Comparison of ENCODE assay signal across 16 mouse cellular contexts in the genomic region with DNA sequence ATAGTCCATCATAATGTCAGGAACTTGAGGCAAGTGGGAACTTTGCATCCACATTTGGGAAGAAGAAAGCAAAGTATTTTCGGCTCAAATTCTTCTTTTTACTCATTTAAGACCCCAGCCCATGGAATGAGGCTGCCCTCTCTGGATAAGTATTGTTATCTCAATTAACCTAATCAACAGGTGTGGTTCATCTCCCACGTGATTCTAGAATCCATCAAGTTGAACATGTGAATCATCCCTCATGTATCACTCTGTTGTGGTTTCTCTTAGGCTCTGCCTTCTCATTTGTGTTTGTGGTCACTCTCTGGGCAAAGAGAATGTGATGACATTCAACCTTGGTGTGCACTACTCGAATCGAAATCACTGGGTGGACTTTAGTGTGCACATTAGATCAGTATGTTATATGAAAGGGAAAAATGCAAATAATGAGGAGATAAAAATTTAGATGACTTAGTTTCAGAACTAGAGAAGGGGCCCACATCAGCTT. TPM values are rescaled to one million over a fixed set of nuclear protein-coding genes. Genes with fewer than 3 reads are reported as not detected.
"Had no signal": no experiment of that assay in that cellular context is flagged by ENCODE, and none has a peak within 500 bp of the region (broad histone marks: within the 10 kb centered on the region; RNA-seq: fewer than 3 reads in every experiment).

No protein-coding gene starts in this region.

- H3K27ac ChIP-seq: midbrain, embryonic 10.5 days; midbrain, embryonic 12.5 days; neural tube, embryonic 12.5 days; stomach, embryonic 15.5 days; stomach, postnatal 0 days had no signal

- DNase-seq: lung, adult 18-20 months; lung, embryonic 14.5 days; lung, postnatal 10 days; lung, postnatal 4 days; midbrain, embryonic 14.5 days; right cerebral cortex, postnatal 14 days; thymus, adult 2 months; thymus, postnatal 25 days; thymus, postnatal 4 days had no signal

- H3K4me2 ChIP-seq: lung, embryonic 14.5 days; midbrain, embryonic 12.5 days; neural tube, embryonic 12.5 days; stomach, embryonic 15.5 days had no signal

- H3K4me3 ChIP-seq: midbrain, embryonic 10.5 days; midbrain, embryonic 12.5 days; neural tube, embryonic 12.5 days; stomach, embryonic 15.5 days had no signal

- H3K36me3 ChIP-seq: midbrain, embryonic 10.5 days; midbrain, embryonic 12.5 days; neural tube, embryonic 12.5 days; stomach, embryonic 15.5 days had no signal

- H3K9me3 ChIP-seq: midbrain, embryonic 10.5 days; midbrain, embryonic 12.5 days; stomach, embryonic 15.5 days had no signal

- H3K27me3 ChIP-seq: midbrain, embryonic 12.5 days; neural tube, embryonic 12.5 days; stomach, embryonic 15.5 days had no signal

- H3K9ac ChIP-seq: lung, embryonic 14.5 days; midbrain, embryonic 12.5 days; neural tube, embryonic 12.5 days; stomach, embryonic 15.5 days had no signal

- H3K4me1 ChIP-seq: midbrain, embryonic 10.5 days; midbrain, embryonic 12.5 days; neural tube, embryonic 12.5 days; stomach, embryonic 15.5 days had no signal

- ATAC-seq: midbrain, embryonic 16.5 days had no signal

RNA-seq across cellular contexts. Expression of a gene that starts 44.6 kb away (rescaled TPM):
- total RNA-seq: megakaryocyte-erythroid progenitor cell, adult 5-6 weeks had no signal
- polyA plus RNA-seq: midbrain, embryonic 10.5 days; stomach, embryonic 15.5 days had no signal
